Mouse (Mus musculus): ENCODE results near the gene Men1.

GRCm38 (mm10) chr19:6336920-6337319, 2.1 kb downstream of the Men1 start:
- TF ChIP-seq CTCF (IDR thresholded peaks at IDR 0.05; ENCODE audit: extremely low read depth, insufficient read length, insufficient replicate concordance, low read depth, low read length) (no peak), POLR2A (IDR thresholded peaks at IDR 0.05; ENCODE audit: low read depth, low read length) (no peak)
